Mouse (Mus musculus) MEL (cell line): ENCODE results near the gene Gpr179. TPM values are rescaled to one million over a fixed set of nuclear protein-coding genes. Genes with fewer than 3 reads are reported as not detected.

Source experiments
- DNase-seq: peaks from one replicate; pipeline ENCODE4 v3.0.0; 2011; ENCODE audit warnings: low read depth, low spot score
- H3K27ac ChIP-seq: 2 replicates; pipeline ENCODE4 v1.5.1; 2012; ENCODE audit warnings: low read depth, mild to moderate bottlenecking, control low read depth, low read length, moderate library complexity; ENCODE audit not compliant: control insufficient read depth
- H3K27me3 ChIP-seq, 2 experiments: fragments of 150-350 bp in 1 of 2; sonication (generic) in 1 of 2; 2 replicates each; pipeline ENCODE4 v1.6.1; 2012; ENCODE audit warnings: low read length in 2 of 2, mild to moderate bottlenecking in 2 of 2, improper control_type of control experiment in 1 of 2, moderate library complexity in 1 of 2; ENCODE audit not compliant: insufficient read depth in 2 of 2, control insufficient read depth in 1 of 2
- H3K36me3 ChIP-seq, 2 experiments: 2 replicates each; pipeline ENCODE4 v1.6.1; 2012 to 2014; ENCODE audit warnings: low read length in 2 of 2, improper control_type of control experiment in 1 of 2, inconsistent platforms in 1 of 2, mild to moderate bottlenecking in 1 of 2; ENCODE audit not compliant: insufficient read depth in 2 of 2, control insufficient read depth in 1 of 2
- H3K4me1 ChIP-seq, 2 experiments: fragments of 150-350 bp in 1 of 2; sonication (generic) in 1 of 2; 2 replicates each; pipeline ENCODE4 v1.6.1; 2012; ENCODE audit warnings: low read length in 2 of 2, improper control_type of control experiment in 1 of 2, mild to moderate bottlenecking in 1 of 2; ENCODE audit not compliant: insufficient read depth in 2 of 2, control insufficient read depth in 1 of 2
- H3K4me3 ChIP-seq, 2 experiments: fragments of 150-350 bp in 1 of 2; sonication (generic) in 1 of 2; 2 replicates each; pipeline ENCODE4 v1.5.1; 2012; ENCODE audit warnings: low read depth in 2 of 2, low read length in 2 of 2, mild to moderate bottlenecking in 2 of 2, moderate library complexity in 2 of 2, control low read depth in 1 of 2, improper control_type of control experiment in 1 of 2; ENCODE audit not compliant: control insufficient read depth in 1 of 2, insufficient read depth in 1 of 2
- H3K79me2 ChIP-seq: 2 replicates; pipeline ENCODE4 v1.6.1; 2012; ENCODE audit warnings: mild to moderate bottlenecking, low read length, moderate library complexity; ENCODE audit not compliant: control insufficient read depth, poor library complexity, insufficient read depth
- H3K9ac ChIP-seq: 2 replicates; pipeline ENCODE4 v1.6.1; 2012; ENCODE audit warnings: low read depth, mild to moderate bottlenecking, control low read depth, low read length, moderate library complexity; ENCODE audit not compliant: control insufficient read depth, poor library complexity, severe bottlenecking
- H3K9me3 ChIP-seq: fragments of 150-350 bp; sonication (generic); replicated peaks from 2 replicates; pipeline ENCODE4 v1.6.1; 2012; ENCODE audit warnings: mild to moderate bottlenecking, low read length, improper control_type of control experiment, moderate library complexity; ENCODE audit not compliant: insufficient read depth
- BHLHE40 ChIP-seq: IDR thresholded peaks from 2 replicates; pipeline ENCODE4 v1.6.1; 2012; ENCODE audit warnings: low read depth, mild to moderate bottlenecking, inconsistent platforms, low read length, improper control_type of control experiment, borderline replicate concordance
- CHD1 ChIP-seq: IDR thresholded peaks from 2 replicates; pipeline ENCODE4 v1.6.1; 2012; ENCODE audit warnings: low read depth, mild to moderate bottlenecking, inconsistent platforms, low read length, improper control_type of control experiment
- E2F4 ChIP-seq: IDR thresholded peaks from 2 replicates; pipeline ENCODE4 v1.6.1; 2011; ENCODE audit warnings: low read depth, low read length, improper control_type of control experiment, borderline replicate concordance
- HCFC1 ChIP-seq: IDR thresholded peaks from 2 replicates; pipeline ENCODE4 v1.6.1; 2012; ENCODE audit warnings: low read depth, mild to moderate bottlenecking, inconsistent platforms, low read length, improper control_type of control experiment, moderate library complexity
- MAX ChIP-seq: IDR thresholded peaks from 2 replicates; pipeline ENCODE4 v1.6.1; 2011; ENCODE audit warnings: low read length, improper control_type of control experiment
- MXI1 ChIP-seq: IDR thresholded peaks from 2 replicates; pipeline ENCODE4 v1.6.1; 2011; ENCODE audit warnings: mild to moderate bottlenecking, low read depth, low read length, improper control_type of control experiment
- MYC ChIP-seq: IDR thresholded peaks from 2 replicates; pipeline ENCODE4 v1.6.1; 2011; ENCODE audit warnings: low read depth, mild to moderate bottlenecking, low read length, improper control_type of control experiment, moderate library complexity
- NRF1 ChIP-seq: IDR thresholded peaks from 2 replicates; pipeline ENCODE4 v1.6.1; 2014; ENCODE audit warnings: low read depth, mild to moderate bottlenecking, inconsistent platforms, low read length, improper control_type of control experiment, moderate library complexity; ENCODE audit not compliant: poor library complexity, insufficient read depth, severe bottlenecking
- POLR2A ChIP-seq, 2 experiments: IDR thresholded peaks; 2 replicates each; pipeline ENCODE4 v1.6.1; 2011 to 2012; ENCODE audit warnings: low read length in 2 of 2, mild to moderate bottlenecking in 2 of 2, control low read depth in 1 of 2, improper control_type of control experiment in 1 of 2, low read depth in 1 of 2, moderate library complexity in 1 of 2; ENCODE audit not compliant: control insufficient read depth in 1 of 2, insufficient read depth in 1 of 2, poor library complexity in 1 of 2
- RAD21 ChIP-seq: IDR thresholded peaks from 2 replicates; pipeline ENCODE4 v1.6.1; 2011; ENCODE audit warnings: mild to moderate bottlenecking, low read depth, low read length, improper control_type of control experiment
- SIN3A ChIP-seq: IDR thresholded peaks from 2 replicates; pipeline ENCODE4 v1.6.1; 2012; ENCODE audit warnings: low read length, improper control_type of control experiment, inconsistent platforms
- UBTF ChIP-seq: IDR thresholded peaks from 2 replicates; pipeline ENCODE4 v1.6.1; 2012; ENCODE audit warnings: low read depth, mild to moderate bottlenecking, inconsistent platforms, low read length, improper control_type of control experiment, moderate library complexity, borderline replicate concordance; ENCODE audit not compliant: insufficient read depth
- polyA plus RNA-seq, 2 experiments: library from polyadenylated mRNA; stranded (reverse) in 1 of 2; unstranded in 1 of 2; fragments of >175 nt in 1 of 2; fragments of >200 nt in 1 of 2; gene quantifications; 2 replicates each; pipeline versions ENCODE4 v1.2.1 to v1.2.4; 2012; ENCODE audit warnings: low replicate concordance in 2 of 2, low read depth in 1 of 2; ENCODE audit not compliant: insufficient read length in 2 of 2, insufficient read depth in 1 of 2, missing spikeins in 1 of 2
- total RNA-seq: library from RNA; depleted of rRNA; stranded (reverse); fragments of 300-350 nt; gene quantifications from 2 replicates; pipeline ENCODE4 v1.2.3, GENCODE M21; 2012

Gene Gpr179
- total and polyA plus RNA-seq, 3 experiments, result 0.01 to 0.04 TPM; not detected in 1

DNA sequence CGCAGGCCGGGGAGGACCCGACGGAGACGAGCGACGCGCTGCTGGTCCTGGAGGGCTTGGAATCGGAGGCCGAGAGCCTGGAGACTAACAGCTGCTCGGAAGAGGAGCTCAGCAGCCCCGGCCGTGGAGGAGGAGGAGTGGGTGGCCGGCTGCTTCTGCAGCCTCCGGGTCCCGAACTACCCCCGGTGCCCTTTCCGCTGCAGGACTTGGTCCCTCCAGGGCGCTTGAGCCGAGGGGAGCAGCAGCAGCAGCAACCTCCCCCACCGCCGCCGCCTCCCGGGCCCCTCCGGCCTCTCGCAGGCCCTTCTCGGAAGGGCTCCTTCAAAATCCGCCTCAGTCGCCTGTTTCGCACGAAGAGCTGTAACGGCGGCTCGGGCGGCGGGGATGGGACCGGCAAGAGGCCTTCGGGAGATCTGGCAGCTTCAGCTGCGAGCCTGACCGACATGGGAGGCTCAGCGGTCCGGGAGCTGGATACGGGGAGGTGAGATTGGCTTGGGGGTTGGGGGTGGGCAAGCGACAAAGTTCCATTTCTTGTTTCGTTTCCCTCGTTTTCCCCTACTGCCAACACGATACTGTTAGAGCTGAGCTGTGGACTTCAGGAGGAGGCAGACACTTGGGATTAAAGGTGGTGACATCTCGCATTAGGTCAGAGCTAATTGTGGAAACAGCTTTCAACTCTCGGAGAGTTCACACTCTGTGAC is 11.2 kb upstream of the Gpr179 start:
- peaks cover 9 to 28% of the 10 kb centered on the region in 2 experiments for H3K4me1 ChIP-seq
- H3K9ac ChIP-seq, result peak overlapping the region; percentile 96
- peak overlapping the region; percentile 51 for H3K27ac ChIP-seq
- H3K4me3 ChIP-seq, result peak overlapping the region; percentile 71 to 97
- no peak for TF ChIP-seq NRF1
- TF ChIP-seq E2F4, result no peak
- TF ChIP-seq MYC, result no peak
- TF ChIP-seq RAD21, result no peak
- TF ChIP-seq POLR2A (IDR thresholded peaks at IDR 0.05; ENCODE audit: control insufficient read depth in 1 of 2, insufficient read depth in 1 of 2, low read depth in 1 of 2, low read length in 2 of 2, poor library complexity in 1 of 2), result peak in 1 of 2 experiments; percentile 40; a peak in 2 of 4 replicates
- no peak for TF ChIP-seq BHLHE40
- no peak for TF ChIP-seq MAX
- TF ChIP-seq UBTF, result peak; percentile 76; the same call in 1 of the 2 replicates
- TF ChIP-seq, all 39 proteins: peak for 2
- DNase-seq, result peak; percentile 79
- no peaks in the 10 kb centered on the region for H3K27me3 ChIP-seq
- H3K79me2 ChIP-seq, result peaks cover 52% of the 10 kb centered on the region
- H3K36me3 ChIP-seq, result peaks cover 5 to 15% of the 10 kb centered on the region in 2 experiments
- H3K9me3 ChIP-seq, result no peaks in the 10 kb centered on the region

DNA sequence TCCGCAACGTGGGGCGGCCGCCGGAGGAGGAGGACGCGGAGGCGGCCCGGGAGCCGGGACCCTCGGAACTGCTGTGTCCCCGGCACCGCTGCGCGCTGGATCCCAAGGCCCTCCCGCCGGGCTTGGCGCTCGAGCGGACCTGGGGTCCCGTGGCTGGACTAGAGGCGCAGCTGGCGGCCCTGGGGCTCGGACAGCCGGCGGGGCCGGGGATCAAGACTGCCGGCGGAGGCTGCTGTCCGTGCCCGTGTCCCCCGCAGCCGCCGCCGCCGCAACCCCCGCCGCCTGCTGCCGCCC is 10.7 kb upstream of the Gpr179 start:
- Histone ChIP-seq H3K4me1 (peaks cover 9 to 28% of the 10 kb centered on the region in 2 experiments), H3K36me3 (peaks cover 5 to 15% of the 10 kb centered on the region in 2 experiments), H3K4me3 (peak overlapping the region; percentile 71 to 97), H3K79me2 (peaks cover 49% of the 10 kb centered on the region), H3K9ac (peak overlapping the region; percentile 96), H3K27ac (peak overlapping the region; percentile 51), H3K27me3 (no peaks in the 10 kb centered on the region), H3K9me3 (no peaks in the 10 kb centered on the region)
- DNase-seq, result peak; percentile 51
- TF ChIP-seq CHD1, result 0 out of 2 replicates have a peak, but pooled peaks have one; percentile 66
- TF ChIP-seq MAX, result 0 out of 2 replicates have a peak, but pooled peaks have one; percentile 7
- TF ChIP-seq SIN3A, result peak; percentile 34; the same call in 1 of the 2 replicates
- TF ChIP-seq HCFC1, result no peak
- peak; percentile 38; the same call in 1 of the 2 replicates for TF ChIP-seq UBTF
- peak; percentile 37; the same call in 1 of the 2 replicates for TF ChIP-seq MXI1
